Mouse (Mus musculus): Measurements from ENCODE around the gene Hoxc9.

Hoxc9 gene

DNA sequence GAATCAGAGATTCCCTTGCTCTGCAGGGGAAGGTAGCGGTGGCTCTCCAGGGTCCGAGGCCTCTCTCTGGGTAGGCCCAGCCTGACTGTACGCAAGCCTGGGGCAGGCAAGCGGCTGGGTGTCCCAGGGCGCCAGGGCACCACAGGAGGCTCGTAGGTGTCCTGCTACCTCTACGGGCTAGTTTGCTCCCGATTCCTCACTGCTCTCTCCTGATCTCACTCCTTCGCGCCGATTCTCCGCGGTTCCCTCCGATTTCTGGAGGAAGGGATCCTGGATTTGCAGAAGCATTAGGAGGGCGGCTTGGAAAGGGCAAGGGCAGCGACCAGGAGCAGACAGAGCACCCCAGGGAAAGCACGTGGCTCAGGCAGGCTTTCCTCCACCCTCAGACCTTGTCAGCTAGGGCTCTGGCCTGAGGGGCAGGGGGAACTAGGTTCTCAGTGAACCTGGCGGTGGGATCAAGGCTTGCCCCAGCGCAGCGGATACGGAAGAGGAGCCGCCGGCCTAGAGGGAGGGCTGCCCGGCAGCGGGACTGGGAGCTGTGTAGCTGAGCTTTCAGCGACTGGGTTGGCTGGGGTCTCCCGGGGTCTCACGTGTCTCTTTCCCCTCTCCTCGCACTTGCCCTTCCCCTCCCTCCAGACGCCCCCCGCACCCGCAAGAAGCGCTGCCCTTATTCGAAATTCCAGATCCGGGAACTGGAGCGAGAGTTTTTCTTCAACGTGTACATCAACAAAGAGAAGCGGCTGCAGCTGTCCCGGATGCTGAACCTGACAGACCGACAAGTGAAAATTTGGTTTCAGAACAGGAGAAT is 20.2 kb upstream of the Hoxc9 start:
- peak; percentile 80 for DNase-seq (ENCODE audit: low read depth, low spot score)

DNA sequence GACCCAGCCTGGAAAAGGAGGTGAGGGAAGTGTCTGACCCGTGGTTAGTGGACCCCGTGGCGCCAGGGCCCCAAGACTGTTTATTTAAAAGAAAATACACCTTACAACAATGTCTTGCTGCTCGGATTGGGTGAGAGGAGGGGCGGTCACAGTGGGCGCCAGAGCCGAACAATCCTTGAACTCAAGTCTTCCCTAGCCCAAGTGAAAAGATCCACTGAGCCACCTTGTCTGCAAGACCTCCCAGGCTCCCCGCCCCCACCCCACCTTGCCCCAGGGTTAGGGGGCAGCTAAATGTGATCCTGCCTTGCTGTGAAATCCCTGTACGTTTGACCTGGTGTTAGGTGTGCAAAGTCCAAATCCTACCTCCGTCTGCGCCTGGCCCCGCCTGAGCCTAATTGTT is 19.3 kb upstream of the Hoxc9 start:
- DNase-seq (ENCODE audit: low read depth, low spot score): no peak

DNA sequence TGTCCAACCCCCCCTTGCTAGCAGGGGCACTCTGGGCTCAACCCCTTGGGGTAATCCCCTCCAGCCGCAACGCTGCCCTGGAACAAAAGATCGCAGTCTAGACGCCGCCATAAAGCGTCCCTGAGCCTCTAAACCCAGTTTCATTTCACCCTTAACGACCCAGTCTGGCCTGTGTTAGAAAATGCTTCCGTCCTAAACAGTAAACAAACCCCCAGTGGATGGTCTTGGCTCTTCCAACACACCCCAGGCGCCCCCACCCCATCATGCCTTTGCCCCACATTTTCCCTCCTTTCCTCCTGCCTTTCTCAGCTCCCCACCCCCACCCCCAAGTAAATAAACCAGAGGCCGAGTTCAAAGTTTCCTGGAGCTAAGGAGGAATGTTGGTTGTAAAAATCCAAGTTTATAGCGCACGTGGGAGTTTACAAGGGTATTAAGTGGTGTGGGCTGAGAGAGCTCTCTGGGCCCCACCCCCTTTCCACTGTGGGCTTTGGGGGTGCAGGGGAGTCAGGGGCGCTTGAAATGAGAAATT is 16.5 kb upstream of the Hoxc9 start:
- DNase-seq (ENCODE audit: low read depth, low spot score): no peak

DNA sequence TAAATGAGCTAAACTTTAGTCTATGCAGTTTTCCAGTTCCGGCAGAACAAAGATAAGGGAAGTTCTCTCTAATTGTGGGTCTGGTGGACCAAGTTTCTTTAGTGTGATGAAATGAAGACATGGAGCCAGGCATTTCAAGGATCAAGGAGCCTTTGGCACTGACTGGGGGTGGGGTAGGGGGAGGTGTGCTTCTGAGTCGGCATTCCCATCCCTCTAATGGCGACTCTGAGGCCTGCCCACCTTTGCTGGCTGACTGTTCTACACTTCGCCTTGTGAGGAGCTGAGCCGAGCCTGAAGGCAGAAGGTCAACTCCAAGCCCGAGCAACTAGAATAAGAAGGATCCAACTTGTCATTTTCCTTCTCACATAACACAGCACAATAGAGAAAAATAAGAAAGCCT is 14.5 kb upstream of the Hoxc9 start:
- DNase-seq (ENCODE audit: low read depth, low spot score): peak; percentile 50

DNA sequence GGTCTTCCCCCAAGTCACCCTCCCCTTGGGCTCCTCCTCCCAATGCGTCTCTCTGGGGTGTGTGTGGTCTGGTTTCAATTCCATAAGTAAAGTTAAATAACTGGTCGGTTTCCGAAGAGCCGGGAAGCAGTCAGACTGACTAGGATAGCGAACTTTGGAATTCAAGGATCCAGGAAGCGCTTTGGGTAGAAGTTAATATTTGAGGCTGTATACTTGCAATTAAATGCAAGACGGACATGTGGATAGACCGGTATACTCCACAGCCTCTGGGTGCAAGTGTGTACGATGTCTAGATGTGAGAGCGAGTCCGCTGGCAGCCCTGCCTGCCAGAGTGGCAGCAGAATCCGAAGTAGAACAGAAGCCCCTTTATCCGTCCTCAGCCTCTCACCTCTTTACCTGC is 13.7 kb upstream of the Hoxc9 start:
- DNase-seq (ENCODE audit: low read depth, low spot score): no peak

DNA sequence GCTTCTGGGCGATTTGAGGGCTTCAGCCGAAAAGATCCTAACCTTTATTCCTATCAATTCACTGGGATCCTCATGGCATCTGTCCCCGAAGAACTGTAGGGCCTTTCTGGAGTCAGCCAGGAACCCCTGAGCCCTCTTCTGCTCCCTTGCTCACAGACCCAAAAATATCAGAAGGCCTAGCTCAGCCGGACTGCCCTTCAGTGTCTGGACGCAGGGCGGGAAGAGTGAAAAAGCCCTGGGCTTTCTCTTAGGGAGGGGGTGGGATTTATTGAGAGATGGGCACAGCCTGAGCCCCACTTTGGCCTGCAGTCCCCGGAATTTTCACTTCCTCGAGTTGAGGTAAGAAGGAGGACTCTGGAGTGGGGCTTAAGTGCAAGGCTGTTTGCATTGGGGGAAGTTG is 13.0 kb upstream of the Hoxc9 start:
- no peak for DNase-seq (ENCODE audit: low read depth, low spot score)

DNA sequence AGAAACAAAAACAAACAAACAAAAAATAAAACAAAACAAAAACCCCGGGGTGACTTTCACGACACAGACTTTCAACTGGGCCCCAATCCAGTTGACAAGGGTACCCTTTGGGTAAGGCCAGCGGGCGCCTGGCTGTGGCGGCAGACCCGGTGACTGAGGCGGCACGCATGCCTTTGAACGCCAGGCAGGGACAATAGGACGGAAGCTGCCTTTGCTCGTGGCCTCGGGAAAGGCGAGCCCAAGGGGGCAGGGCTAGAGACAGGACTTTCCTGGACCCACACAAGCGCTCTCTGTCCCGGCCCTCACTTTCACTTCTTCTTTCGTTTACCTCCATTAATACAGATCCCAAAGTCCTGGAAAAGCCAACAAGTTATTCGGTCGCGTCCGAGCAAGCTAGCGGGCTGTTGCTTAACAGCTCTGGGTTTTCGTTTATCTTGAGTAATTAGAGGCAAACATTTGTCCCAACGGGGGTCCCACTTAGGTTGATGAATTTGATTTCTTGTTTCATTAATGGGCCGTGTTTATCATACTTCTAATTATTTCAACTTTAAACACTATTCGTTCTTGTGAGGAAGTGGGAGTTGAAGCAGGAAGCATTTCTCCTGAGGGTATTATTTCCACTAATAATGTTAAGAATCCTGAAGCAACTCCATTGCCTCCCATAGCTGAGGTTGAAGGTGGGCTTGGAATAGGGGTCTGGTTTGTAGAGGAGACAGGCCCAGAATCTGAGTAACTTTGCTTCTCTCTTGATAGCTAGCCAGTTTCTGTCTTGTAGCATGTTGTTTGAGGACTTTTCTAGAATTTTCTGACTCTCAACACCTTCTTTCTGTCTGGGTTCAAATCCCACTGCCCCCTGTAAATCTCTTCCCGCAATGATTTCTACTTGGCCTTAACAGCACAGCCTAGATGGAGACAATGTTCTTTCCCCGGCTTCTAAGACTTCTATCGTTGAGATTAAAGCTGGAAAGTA is 12.3 kb upstream of the Hoxc9 start:
- peak; percentile 51 for DNase-seq (ENCODE audit: low read depth, low spot score)

DNA sequence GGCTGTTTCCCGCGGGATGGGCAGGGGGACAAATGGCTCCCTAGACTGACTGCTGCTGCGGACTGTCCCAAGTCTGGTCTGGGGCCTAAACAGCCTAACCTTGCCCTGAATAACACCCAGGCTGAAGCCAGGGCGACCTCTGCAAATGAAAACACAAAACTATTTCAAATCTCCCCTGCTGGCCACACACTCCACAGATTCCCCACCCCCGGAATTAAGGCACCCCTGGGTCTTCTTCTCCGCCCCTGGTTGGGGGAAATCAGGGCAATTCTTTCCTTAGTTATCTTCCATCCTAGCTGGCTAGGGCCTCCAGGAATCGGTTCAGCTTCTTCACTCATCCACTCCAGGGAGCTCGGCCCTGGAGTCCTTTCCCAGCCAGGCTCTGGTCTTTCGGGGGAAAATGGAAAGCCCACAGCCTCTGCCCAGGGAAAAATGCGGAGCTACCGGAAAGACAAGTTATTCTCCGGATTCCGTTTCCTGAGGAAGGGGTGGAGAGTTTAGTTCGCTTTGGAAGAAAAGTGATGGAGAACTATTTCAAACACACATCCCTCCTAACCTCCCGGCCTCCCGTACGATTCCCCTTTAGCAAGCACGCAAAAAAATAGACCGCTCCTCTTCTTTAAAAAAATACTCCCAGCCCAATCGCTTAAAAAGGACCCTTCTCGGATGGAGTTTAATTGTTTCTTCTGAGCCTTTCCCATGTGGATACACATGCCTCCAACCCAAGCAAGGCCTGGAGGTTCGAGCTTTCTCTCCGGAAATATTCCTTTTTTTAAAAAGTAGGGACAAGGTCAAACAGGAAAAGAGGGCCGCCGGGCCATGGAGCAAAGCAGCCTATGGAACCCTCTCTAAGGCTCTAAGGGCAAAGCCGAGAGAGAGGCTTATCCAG is 11.0 kb upstream of the Hoxc9 start:
- DNase-seq (ENCODE audit: low read depth, low spot score): no peak

DNA sequence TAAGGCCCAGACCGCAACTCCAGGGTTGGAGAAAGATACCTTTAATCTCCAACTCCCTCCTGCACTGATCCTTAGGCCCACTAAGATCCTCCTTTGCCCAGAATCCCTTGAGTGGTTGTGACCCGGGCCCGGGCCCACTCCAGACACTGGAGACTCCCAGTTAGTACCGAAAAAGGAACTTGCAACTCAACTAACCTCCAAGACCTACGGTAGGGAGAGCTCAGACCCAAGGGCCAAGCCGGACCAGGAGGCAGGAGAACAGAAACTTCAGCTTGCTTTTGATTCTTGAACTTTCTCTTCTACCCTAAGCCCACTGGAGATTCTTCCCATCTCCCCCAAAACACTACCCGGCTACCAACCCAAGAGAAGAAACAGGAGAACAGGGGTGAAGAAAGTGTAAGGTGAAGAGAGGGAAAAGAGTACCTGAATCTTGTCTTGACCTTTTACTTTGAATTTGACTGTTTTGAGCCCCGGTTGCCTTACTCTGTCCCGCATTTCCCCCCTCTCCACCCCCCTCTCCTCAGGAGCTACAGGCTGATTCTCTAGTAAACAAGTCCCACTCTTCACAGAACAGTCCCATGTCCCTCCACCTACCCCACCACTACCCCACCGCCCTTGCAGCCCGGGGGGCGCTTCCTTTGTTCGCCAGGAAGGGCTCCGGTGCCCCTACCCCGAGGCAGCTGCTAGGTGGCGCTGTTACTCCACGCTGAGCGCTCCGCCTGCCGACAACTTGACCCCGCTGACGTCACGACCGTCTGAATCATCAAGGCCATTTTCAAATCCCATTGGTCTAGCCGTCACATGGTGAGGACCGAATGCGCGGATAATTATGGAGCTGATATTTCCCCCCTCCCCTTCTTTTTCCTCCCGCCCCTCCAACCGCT is 10.1 kb upstream of the Hoxc9 start:
- DNase-seq (ENCODE audit: low read depth, low spot score): peak; percentile 95

DNA sequence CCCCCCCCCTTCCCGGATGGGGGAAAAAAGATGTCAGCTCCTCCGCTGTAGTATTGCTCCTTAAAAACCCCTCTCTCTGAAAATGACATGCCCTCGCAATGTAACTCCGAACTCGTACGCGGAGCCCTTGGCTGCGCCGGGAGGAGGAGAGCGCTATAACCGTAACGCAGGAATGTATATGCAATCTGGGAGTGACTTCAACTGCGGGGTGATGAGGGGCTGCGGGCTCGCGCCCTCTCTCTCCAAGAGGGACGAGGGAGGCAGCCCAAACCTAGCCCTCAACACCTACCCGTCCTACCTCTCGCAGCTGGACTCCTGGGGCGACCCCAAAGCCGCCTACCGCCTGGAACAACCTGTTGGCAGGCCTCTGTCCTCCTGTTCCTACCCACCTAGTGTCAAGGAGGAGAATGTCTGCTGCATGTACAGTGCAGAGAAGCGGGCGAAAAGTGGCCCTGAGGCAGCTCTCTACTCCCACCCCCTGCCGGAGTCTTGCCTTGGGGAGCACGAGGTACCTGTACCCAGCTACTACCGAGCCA is 9.4 kb upstream of the Hoxc9 start, which contains the start of gene Hoxc10:
Gene Hoxc10 (plus strand): TSS at position 21 of the 536 bp plus-strand sequence.
- DNase-seq (ENCODE audit: low read depth, low spot score): peak; percentile 53

DNA sequence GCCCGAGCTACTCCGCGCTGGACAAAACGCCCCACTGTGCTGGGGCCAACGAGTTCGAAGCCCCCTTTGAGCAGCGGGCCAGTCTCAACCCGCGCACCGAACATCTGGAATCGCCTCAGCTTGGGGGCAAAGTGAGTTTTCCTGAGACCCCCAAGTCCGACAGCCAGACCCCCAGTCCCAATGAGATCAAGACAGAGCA is 9.0 kb upstream of the Hoxc9 start, which contains the start of gene Hoxc5:
Gene Hoxc5 (plus strand): TSS at position 132 of the 199 bp plus-strand sequence.
- no peak for DNase-seq (ENCODE audit: low read depth, low spot score)

DNA sequence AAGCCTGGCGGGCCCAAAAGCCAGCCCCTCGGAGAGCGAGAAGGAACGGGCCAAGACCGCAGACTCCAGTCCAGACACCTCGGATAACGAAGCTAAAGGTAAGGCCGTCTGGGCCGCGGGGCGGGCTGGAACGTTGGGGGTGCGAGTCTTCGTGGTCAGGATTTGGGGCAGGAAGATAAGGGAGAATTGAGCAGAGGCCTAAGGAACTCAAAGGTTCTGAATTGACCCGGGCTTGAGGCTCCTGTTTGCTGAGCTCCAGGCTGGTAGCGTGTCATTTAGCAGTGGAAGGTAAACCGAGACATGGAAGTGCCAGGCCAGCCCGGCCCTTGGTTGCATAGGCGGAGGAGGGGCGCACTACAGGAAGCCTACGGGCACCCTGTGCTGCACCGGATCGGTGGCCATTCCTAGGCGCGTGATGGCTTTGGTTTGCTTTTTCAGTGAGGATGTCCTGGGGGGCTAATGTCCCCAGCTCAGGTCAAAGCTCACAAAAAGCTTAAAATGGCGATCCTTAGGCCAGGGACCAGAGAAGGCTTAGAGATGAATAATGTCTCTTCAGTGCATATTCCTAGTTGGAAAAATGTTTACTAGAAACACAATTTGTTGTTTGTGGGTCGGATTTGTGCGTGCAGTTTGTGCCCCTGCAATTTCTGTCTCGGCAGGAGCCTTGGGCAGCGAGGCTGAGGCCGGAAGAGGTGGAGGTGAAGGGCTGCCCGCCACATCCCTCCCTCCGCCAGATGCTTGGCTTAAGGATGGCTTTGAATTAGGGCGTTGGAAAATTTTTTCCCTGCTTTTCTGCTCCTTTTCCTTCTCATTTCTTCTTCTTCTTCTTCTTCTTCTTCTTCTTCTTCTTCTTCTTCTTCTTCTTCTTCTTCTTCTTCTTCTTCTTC is 8.5 kb upstream of the Hoxc9 start:
- DNase-seq (ENCODE audit: low read depth, low spot score): peak; percentile 54

DNA sequence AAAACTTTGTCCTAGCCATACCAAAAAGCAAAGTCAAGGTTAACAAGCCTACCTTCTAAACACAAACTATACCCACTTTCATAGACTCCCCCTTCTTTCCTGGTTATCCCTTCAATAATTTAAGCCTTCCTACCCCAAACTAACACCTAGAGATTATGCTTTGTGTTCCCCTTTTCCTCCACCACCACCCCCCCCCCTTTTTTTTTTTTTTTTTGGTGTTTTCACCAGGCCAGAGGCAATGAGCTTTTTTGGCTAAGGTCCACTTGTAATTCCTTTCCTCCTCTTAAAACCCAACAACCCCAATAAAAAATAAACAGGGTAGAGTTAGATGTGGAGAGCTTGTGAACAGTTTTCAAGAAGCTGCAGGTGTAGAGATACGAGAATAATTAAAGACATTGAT is 6.9 kb upstream of the Hoxc9 start:
- no peak for DNase-seq (ENCODE audit: low read depth, low spot score)

DNA sequence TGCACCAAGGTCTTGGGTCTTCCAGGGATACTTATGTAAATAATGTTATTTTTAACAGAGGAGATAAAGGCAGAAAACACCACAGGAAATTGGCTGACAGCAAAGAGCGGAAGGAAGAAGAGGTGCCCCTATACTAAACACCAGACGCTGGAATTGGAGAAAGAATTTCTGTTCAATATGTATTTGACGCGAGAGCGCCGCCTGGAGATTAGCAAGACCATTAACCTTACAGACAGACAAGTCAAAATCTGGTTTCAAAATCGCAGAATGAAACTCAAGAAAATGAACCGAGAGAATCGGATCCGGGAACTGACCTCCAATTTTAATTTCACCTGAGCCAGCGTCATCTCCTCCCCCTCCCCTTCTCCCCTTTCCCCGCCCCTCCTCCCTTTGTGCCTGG is 5.5 kb upstream of the Hoxc9 start:
- DNase-seq (ENCODE audit: low read depth, low spot score): no peak

DNA sequence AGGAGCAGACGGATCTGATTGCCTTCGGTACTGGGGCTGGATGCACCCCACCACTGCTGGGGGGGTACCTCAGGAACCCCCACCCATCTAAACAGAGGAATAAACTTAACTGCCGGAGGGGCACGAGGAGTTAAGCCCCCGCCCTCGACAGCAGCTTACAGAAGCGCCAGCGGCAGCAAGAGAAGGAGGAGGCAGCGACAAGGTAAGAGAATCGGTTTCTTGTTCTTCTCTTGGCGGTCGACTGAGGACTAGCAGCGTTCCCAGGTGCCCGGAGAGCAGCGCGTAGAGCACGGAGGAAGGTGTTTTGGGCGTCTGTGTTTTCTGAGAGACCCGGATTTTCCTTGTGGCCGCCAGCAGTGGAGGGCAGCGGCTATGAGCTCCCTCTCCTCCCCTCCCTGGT is 4.0 kb upstream of the Hoxc9 start:
- no peak for DNase-seq (ENCODE audit: low read depth, low spot score)

DNA sequence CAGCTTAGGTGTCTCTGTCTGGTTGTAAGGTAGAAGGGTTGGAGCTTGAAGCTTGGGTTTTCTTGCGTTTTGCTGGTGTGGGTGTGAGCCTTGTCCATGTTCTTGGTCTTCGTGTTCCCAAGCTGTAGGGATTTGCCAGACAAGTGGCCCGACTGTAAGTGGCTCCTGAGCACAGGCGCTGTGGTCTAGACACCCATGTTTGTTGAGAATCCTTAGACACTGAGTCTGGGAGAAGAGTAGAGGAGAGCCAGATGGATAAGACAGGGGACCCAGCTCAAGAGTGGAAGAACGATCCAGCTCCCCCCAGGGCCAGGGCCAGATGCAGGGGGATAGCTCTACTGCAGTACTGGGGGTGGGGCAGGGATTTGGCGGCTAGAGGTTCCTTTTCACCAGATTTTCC is 3.5 kb upstream of the Hoxc9 start:
- no peak for DNase-seq (ENCODE audit: low read depth, low spot score)

DNA sequence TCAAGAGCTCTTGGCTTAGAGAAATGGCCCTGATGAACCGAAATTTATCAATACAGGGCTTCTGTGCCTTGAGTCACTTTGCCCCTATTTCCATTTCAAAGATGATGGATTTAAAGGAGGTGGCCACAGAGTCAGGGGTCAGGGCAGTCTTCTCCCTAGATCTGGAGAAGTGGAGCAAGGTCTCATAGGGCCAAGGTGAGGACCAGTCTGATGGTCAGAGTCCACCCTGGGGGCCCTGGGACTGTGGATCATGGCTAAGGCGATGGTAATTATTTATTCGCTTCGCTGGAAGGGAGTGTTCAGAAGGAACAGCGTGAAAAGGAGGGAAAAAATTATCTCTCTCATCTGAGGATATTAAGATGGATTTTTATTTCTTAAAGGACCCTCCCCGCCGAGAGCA is 1.2 kb upstream of the Hoxc9 start:
- no peak for DNase-seq (ENCODE audit: low read depth, low spot score)

DNA sequence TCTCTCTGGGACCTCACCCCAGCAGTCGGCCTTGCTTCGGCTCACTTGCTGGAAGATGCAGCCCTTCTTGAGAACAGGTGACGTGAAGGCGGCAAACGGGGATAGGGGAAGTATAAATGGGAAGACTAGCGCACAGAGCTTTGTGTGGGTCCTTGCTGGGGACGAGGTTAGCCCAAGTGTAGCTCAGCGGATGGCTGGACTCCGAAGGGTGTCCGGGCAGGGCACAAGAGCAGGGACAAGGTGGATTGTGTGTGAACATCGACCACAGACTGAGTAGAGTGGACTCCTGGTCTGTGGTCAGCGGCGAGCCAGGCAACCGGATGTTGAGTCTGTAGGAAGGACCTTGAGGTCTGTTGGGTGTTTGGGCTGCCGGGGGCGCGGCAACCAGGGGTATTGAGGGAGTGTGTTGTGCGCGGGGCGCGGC is 539 bp upstream of the Hoxc9 start:
- DNase-seq (ENCODE audit: low read depth, low spot score): peak; percentile 63

Data from ZHBTc4 (cell line).